Mouse (Mus musculus) E14TG2a.4 (cell line): ENCODE results near the gene Sf3b2.
"Not testable (repeated sequence)": the region's sequence is repeated elsewhere in the genome, so short reads cannot be mapped to it uniquely, and the experiment has no call there.

ENCODE experiments used
- H3K27me3 ChIP-seq: 2 replicates; pipeline ENCODE4 v1.6.1; 2014; ENCODE audit warnings: low read length, control low read depth; ENCODE audit not compliant: insufficient read depth
- H3K36me3 ChIP-seq: 2 replicates; pipeline ENCODE4 v1.6.1; 2014; ENCODE audit warnings: low read length, control low read depth; ENCODE audit not compliant: insufficient read depth
- H3K4me1 ChIP-seq: replicated peaks from 2 replicates; pipeline ENCODE4 v1.6.1; 2014; ENCODE audit warnings: low read depth, low read length, control low read depth
- H3K4me3 ChIP-seq: replicated peaks from 2 replicates; pipeline ENCODE4 v1.5.1; 2014; ENCODE audit warnings: mild to moderate bottlenecking, low read length
- H3K9me3 ChIP-seq: 2 replicates; pipeline ENCODE4 v1.6.1; 2014; ENCODE audit warnings: low read length, control low read depth
- CTCF ChIP-seq: conservative IDR thresholded peaks from 2 replicates; pipeline ENCODE4 v1.5.1; 2014; ENCODE audit warnings: low read length
- NANOG ChIP-seq: IDR thresholded peaks from 2 replicates; pipeline ENCODE4 v1.6.1; 2014; ENCODE audit warnings: borderline replicate concordance, low read length, mixed read lengths
- POU5F1 ChIP-seq: IDR thresholded peaks from 2 replicates; pipeline ENCODE4 v1.6.1; 2014; ENCODE audit warnings: low read length, borderline replicate concordance

Sf3b2 gene

GRCm38 (mm10) chr19:5271430-5271829 is 23.8 kb downstream of the Sf3b2 start:
- Histone ChIP-seq H3K27me3 (0 out of 2 replicates have a peak, but pooled peaks cover 4% of the 10 kb centered on the region), H3K36me3 (peaks cover 29% of the 10 kb centered on the region), H3K4me3 (peak overlapping the region; percentile 93; the same call in 1 of the 2 replicates), H3K9me3 (no peaks in the 10 kb centered on the region), H3K4me1 (peaks cover 65% of the 10 kb centered on the region)
- TF ChIP-seq NANOG: no peak
- no peak for TF ChIP-seq POU5F1
- TF ChIP-seq CTCF: no peak

DNA sequence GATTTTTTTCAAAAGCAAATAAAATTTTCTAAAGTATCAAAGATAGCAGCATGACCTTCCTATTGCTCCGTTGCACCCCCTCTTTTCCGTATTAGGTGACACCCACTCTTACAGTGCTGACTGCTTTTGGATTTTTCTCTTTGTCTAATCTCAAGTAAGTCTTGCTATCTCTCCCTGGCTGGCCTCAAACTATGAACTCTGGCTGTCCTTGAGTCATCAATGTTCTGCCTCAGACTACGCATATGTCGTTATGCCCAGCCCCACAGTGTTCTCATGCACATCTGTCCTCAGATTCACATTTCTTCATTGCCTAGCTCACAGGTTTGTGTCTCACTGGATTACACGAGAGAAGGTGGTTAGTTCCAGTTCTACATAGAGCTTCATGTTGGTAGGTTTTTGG is 25.9 kb downstream of the Sf3b2 start:
- Histone ChIP-seq H3K9me3 (no peaks in the 10 kb centered on the region), H3K4me1 (peaks cover 48% of the 10 kb centered on the region), H3K27me3 (0 out of 2 replicates have a peak, but pooled peaks cover 4% of the 10 kb centered on the region), H3K4me3 (no peak overlapping the region), H3K36me3 (peaks cover 9% of the 10 kb centered on the region)
- TF ChIP-seq NANOG (no peak), CTCF (no peak), POU5F1 (no peak)

DNA sequence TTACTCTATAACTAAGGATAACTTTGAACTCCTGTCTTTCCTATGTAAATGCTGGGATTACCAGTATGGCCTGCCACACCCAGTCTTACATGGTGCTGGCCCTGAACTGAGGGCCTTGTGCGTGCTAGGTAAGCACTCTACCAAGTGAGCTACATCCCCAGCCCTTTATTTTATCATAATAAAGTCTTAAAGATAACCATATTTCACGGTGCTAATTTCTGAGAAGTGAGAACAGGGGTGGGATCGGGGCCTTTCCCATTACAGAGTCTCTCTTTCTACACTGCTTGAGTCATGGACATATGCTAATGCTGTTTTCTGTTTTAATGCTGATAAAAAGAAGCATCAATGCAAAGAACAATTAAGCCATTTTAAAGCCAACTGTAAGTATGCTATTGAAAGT is 26.4 kb downstream of the Sf3b2 start:
- H3K4me3 ChIP-seq: no peak overlapping the region
- 0 out of 2 replicates have a peak, but pooled peaks cover 4% of the 10 kb centered on the region for H3K27me3 ChIP-seq
- H3K36me3 ChIP-seq: peaks cover 4% of the 10 kb centered on the region
- H3K9me3 ChIP-seq: no peaks in the 10 kb centered on the region
- H3K4me1 ChIP-seq: peaks cover 43% of the 10 kb centered on the region
- TF ChIP-seq NANOG (no peak), POU5F1 (no peak), CTCF (no peak)

DNA sequence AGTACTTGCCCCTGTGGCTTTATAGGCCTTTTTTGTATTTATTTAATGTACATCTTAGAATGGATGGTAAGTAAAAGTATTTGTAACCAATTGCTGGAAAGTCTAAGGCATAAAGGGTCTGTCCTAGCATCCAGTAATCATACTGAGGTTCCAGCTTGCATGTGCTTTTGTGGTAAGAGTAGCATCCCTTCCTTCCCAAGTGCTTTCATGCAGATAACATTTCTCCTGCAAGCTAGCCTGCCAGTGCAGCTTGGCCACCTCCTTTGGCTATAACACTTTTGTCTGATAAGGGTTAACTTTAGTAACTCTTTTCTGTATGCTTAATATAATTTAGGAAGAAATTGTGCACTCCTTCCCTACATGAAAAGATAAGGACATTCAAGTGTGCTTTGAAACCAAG is 27.2 kb downstream of the Sf3b2 start:
- Histone ChIP-seq H3K9me3 (no peaks in the 10 kb centered on the region), H3K4me3 (no peak overlapping the region), H3K4me1 (peaks cover 37% of the 10 kb centered on the region), H3K36me3 (no peaks in the 10 kb centered on the region), H3K27me3 (0 out of 2 replicates have a peak, but pooled peaks cover 4% of the 10 kb centered on the region)
- TF ChIP-seq NANOG: no peak
- no peak for TF ChIP-seq POU5F1
- no peak for TF ChIP-seq CTCF

GRCm38 (mm10) chr19:5267015-5267414 is 28.2 kb downstream of the Sf3b2 start:
- no peak overlapping the region for H3K4me3 ChIP-seq
- TF ChIP-seq NANOG (no peak), CTCF (no peak), POU5F1 (no peak)
- no peaks in the 10 kb centered on the region for H3K36me3 ChIP-seq
- H3K4me1 ChIP-seq: peaks cover 33% of the 10 kb centered on the region
- 0 out of 2 replicates have a peak, but pooled peaks cover 2% of the 10 kb centered on the region for H3K27me3 ChIP-seq
- H3K9me3 ChIP-seq: no peaks in the 10 kb centered on the region

- TF ChIP-seq CTCF (no peak), NANOG (no peak), POU5F1 (no peak)
- H3K27me3 ChIP-seq: no peaks in the 10 kb centered on the region
- no peak overlapping the region for H3K4me3 ChIP-seq
- 0 out of 2 replicates have a peak, but pooled peaks cover 6% of the 10 kb centered on the region for H3K4me1 ChIP-seq
- H3K9me3 ChIP-seq: no peaks in the 10 kb centered on the region
- peaks cover 7% of the 10 kb centered on the region for H3K36me3 ChIP-seq
These were observed 38.1 kb downstream of the Sf3b2 start for GRCm38 (mm10) chr19:5257140-5257539.

DNA sequence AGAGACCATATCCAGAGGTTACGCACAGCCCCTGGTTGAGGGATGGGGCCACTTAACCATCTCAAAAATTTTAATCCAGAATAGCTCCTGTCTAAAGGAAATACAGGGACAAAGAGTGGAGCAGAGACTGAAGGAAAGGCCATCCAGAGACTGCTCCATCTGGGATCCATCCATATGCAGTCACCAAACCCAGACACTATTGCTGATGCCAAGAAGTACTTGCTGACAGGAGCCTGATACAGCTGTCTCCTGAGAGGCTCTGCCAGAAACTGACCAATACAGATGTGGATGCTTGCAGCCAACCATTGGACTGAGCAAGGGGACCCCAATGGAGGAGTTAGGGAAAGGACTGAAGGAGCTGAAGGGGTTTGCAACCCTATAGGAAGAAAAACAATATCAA is 58.3 kb downstream of the Sf3b2 start:
- not testable (repeated sequence) for H3K4me1 ChIP-seq, H3K36me3 ChIP-seq, H3K4me3 ChIP-seq, H3K27me3 ChIP-seq, H3K9me3 ChIP-seq

DNA sequence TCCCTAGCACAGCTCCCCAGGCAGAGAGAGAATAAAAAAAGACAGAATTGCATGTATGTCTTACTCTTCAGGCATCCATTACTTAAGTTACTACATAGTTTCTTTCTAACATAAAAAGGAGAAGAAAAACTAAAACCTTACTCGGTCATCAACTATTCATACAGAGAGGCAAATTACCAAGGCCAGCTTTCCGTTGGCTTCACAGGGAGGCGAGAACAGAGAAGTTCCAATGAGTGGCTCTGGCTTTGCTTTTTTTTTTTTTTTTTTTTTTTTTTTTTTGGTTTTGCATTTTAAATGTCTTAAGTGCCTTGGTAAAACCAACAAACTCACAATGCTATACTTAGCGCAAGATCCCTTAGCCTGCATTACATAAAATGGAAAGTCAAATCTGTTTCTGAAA is 62.6 kb downstream of the Sf3b2 start:
- Histone ChIP-seq H3K4me1 (no peaks in the 10 kb centered on the region), H3K9me3 (no peaks in the 10 kb centered on the region), H3K27me3 (0 out of 2 replicates have a peak, but pooled peaks cover 2% of the 10 kb centered on the region), H3K36me3 (no peaks in the 10 kb centered on the region), H3K4me3 (no peak overlapping the region)
- TF ChIP-seq NANOG (no peak), POU5F1 (no peak), CTCF (no peak)

DNA sequence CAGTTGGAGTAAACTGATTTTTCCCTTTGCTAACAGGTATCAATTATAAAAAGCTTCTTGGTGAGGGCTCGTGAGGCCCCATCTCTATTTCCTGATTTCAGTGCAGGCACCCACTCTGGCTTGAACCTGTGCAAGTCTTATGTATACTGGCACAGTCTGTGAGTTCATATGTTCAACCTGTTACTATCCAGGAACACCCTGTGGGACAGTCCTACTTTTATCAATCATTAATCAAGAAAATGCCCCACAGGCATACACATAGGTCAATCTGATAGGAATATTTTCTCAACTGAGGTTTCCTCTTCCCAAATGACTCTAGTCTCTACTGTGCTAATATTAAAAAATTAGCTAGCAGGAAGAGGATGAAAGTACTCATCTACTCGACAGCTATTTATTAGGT is 65.1 kb downstream of the Sf3b2 start:
- Histone ChIP-seq H3K4me1 (peaks cover 9% of the 10 kb centered on the region), H3K36me3 (no peaks in the 10 kb centered on the region), H3K4me3 (no peak overlapping the region), H3K27me3 (0 out of 2 replicates have a peak, but pooled peaks cover 2% of the 10 kb centered on the region), H3K9me3 (no peaks in the 10 kb centered on the region)
- TF ChIP-seq NANOG: no peak
- TF ChIP-seq CTCF: no peak
- TF ChIP-seq POU5F1: no peak
